Mouse (Mus musculus): ENCODE measurements around the gene Ccser1. TPM values are rescaled to one million over a fixed set of nuclear protein-coding genes. Genes with fewer than 3 reads are reported as not detected.

The Ccser1 gene
- polyA plus RNA-seq, 1 experiment from 2014 or later, result 6.6 TPM

DNA sequence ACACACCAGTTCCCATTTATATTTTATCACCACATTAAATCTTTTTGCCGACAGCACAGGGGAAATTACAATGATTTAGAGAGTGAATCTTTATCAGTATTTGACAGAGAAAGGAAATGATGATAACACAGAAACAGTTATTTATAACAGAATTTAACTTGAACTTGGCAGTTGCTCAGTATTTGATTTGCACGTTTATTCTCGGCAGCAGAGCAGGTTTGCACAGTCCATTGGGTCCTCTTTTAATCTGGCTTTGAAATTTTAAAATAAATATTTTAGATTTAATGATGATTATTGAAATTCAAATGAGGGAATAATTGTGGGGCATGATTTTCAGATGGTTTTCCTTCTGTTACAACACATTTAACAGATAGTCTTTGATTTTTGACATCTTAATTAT lies 305.2 kb downstream of the Ccser1 start:
- H3K9me3 ChIP-seq (ENCODE audit: control insufficient read depth), result no peaks in the 10 kb centered on the region
- H3K27me3 ChIP-seq (replicated peaks; ENCODE audit: control insufficient read depth, insufficient read depth, low read length), result no peaks in the 10 kb centered on the region
- no peaks in the 10 kb centered on the region for H3K4me1 ChIP-seq (replicated peaks; ENCODE audit: control insufficient read depth, insufficient read depth, low read length)
- no peak overlapping the region for H3K4me3 ChIP-seq (ENCODE audit: low read depth, low read length)
- H3K27ac ChIP-seq (ENCODE audit: low read depth, low read length), result no peak overlapping the region
- 65% methylated on average over 3 of the region's 3 CpGs for WGBS
- H3K9ac ChIP-seq (ENCODE audit: low read depth, low read length), result no peak overlapping the region
- ATAC-seq, result no peak
- no peak for TF ChIP-seq CTCF (IDR thresholded peaks at IDR 0.05; ENCODE audit: low read depth)
- H3K36me3 ChIP-seq (ENCODE audit: control insufficient read depth, insufficient read depth), result no peaks in the 10 kb centered on the region
- no peak overlapping the region for H3K4me2 ChIP-seq (replicated peaks; ENCODE audit: low read depth)

GRCm38 (mm10) chr6:61491979-61492821 lies 312.1 kb downstream of the Ccser1 start:
- Histone ChIP-seq H3K4me2 (replicated peaks; ENCODE audit: low read depth) (no peak overlapping the region), H3K4me3 (ENCODE audit: low read depth, low read length) (no peak overlapping the region), H3K4me1 (replicated peaks; ENCODE audit: control insufficient read depth, insufficient read depth, low read length) (no peaks in the 10 kb centered on the region), H3K9ac (ENCODE audit: low read depth, low read length) (no peak overlapping the region), H3K27me3 (replicated peaks; ENCODE audit: control insufficient read depth, insufficient read depth, low read length) (no peaks in the 10 kb centered on the region), H3K27ac (ENCODE audit: low read depth, low read length) (no peak overlapping the region), H3K9me3 (ENCODE audit: control insufficient read depth) (no peaks in the 10 kb centered on the region), H3K36me3 (ENCODE audit: control insufficient read depth, insufficient read depth) (no peaks in the 10 kb centered on the region)
- ATAC-seq, result no peak
- WGBS, result 77% methylated on average over 4 of the region's 4 CpGs
- no peak for TF ChIP-seq CTCF (IDR thresholded peaks at IDR 0.05; ENCODE audit: low read depth)

- H3K4me1 ChIP-seq (replicated peaks; ENCODE audit: control insufficient read depth, insufficient read depth, low read length), result no peaks in the 10 kb centered on the region
- no peak overlapping the region for H3K4me2 ChIP-seq (replicated peaks; ENCODE audit: low read depth)
- H3K36me3 ChIP-seq (ENCODE audit: control insufficient read depth, insufficient read depth), result no peaks in the 10 kb centered on the region
- no peaks in the 10 kb centered on the region for H3K27me3 ChIP-seq (replicated peaks; ENCODE audit: control insufficient read depth, insufficient read depth, low read length)
- H3K4me3 ChIP-seq (ENCODE audit: low read depth, low read length), result no peak overlapping the region
- no peak overlapping the region for H3K9ac ChIP-seq (ENCODE audit: low read depth, low read length)
- TF ChIP-seq CTCF (IDR thresholded peaks at IDR 0.05; ENCODE audit: low read depth), result no peak
- 91% methylated on average over 5 of the region's 5 CpGs for WGBS
- H3K27ac ChIP-seq (ENCODE audit: low read depth, low read length), result no peak overlapping the region
- ATAC-seq, result no peak
- no peaks in the 10 kb centered on the region for H3K9me3 ChIP-seq (ENCODE audit: control insufficient read depth)
Observed at GRCm38 (mm10) chr6:61493386-61493785, 313.3 kb downstream of the Ccser1 start.

- Histone ChIP-seq H3K27ac (ENCODE audit: low read depth, low read length) (no peak overlapping the region), H3K36me3 (ENCODE audit: control insufficient read depth, insufficient read depth) (no peaks in the 10 kb centered on the region), H3K9ac (ENCODE audit: low read depth, low read length) (no peak overlapping the region), H3K4me3 (ENCODE audit: low read depth, low read length) (no peak overlapping the region), H3K4me2 (replicated peaks; ENCODE audit: low read depth) (no peak overlapping the region), H3K27me3 (replicated peaks; ENCODE audit: control insufficient read depth, insufficient read depth, low read length) (no peaks in the 10 kb centered on the region), H3K4me1 (replicated peaks; ENCODE audit: control insufficient read depth, insufficient read depth, low read length) (no peaks in the 10 kb centered on the region), H3K9me3 (ENCODE audit: control insufficient read depth) (no peaks in the 10 kb centered on the region)
- ATAC-seq, result no peak
- 70% methylated on average over 2 of the region's 2 CpGs for WGBS
- TF ChIP-seq CTCF (IDR thresholded peaks at IDR 0.05; ENCODE audit: low read depth), result no peak
Observed at GRCm38 (mm10) chr6:61515310-61515709, 335.2 kb downstream of the Ccser1 start.

DNA sequence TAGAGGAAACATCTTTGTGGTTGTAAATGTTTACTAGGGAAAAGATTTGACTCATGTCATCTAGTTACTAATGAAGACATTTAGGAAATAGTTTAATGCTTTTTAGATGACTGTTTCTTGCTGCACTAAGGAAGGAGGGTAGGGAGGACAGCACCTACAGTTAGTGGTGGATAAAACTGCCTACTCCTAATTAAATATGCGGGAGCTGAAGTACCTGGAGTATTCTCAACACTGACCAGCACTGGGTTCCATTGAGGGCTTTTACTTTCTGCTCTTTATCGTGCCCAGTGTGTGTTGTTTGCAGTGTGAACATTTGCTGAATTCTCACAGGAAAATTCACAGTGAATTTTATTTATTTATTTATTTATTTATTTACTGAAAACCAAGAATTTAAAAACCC lies 341.5 kb downstream of the Ccser1 start:
- Histone ChIP-seq H3K4me1 (replicated peaks; ENCODE audit: control insufficient read depth, insufficient read depth, low read length) (no peaks in the 10 kb centered on the region), H3K9me3 (ENCODE audit: control insufficient read depth) (no peaks in the 10 kb centered on the region), H3K27me3 (replicated peaks; ENCODE audit: control insufficient read depth, insufficient read depth, low read length) (no peaks in the 10 kb centered on the region), H3K27ac (ENCODE audit: low read depth, low read length) (no peak overlapping the region), H3K4me2 (replicated peaks; ENCODE audit: low read depth) (no peak overlapping the region), H3K4me3 (ENCODE audit: low read depth, low read length) (no peak overlapping the region), H3K9ac (ENCODE audit: low read depth, low read length) (no peak overlapping the region), H3K36me3 (ENCODE audit: control insufficient read depth, insufficient read depth) (no peaks in the 10 kb centered on the region)
- TF ChIP-seq CTCF (IDR thresholded peaks at IDR 0.05; ENCODE audit: low read depth), result no peak
- WGBS, result 91% methylated on average over 2 of the region's 2 CpGs
- no peak for ATAC-seq

- TF ChIP-seq CTCF (IDR thresholded peaks at IDR 0.05; ENCODE audit: low read depth), result no peak
- 81% methylated on average over 3 of the region's 3 CpGs for WGBS
- Histone ChIP-seq H3K4me3 (ENCODE audit: low read depth, low read length) (no peak overlapping the region), H3K27ac (ENCODE audit: low read depth, low read length) (no peak overlapping the region), H3K27me3 (replicated peaks; ENCODE audit: control insufficient read depth, insufficient read depth, low read length) (no peaks in the 10 kb centered on the region), H3K4me2 (replicated peaks; ENCODE audit: low read depth) (no peak overlapping the region), H3K4me1 (replicated peaks; ENCODE audit: control insufficient read depth, insufficient read depth, low read length) (no peaks in the 10 kb centered on the region), H3K9me3 (ENCODE audit: control insufficient read depth) (no peaks in the 10 kb centered on the region), H3K36me3 (ENCODE audit: control insufficient read depth, insufficient read depth) (no peaks in the 10 kb centered on the region), H3K9ac (ENCODE audit: low read depth, low read length) (no peak overlapping the region)
- ATAC-seq, result no peak
Observed at GRCm38 (mm10) chr6:61522108-61522507, 342.0 kb downstream of the Ccser1 start.

Measured in intestine, postnatal 0 days (tissue).